ENCODE assay signal across 13 mouse cellular contexts in the genomic region with DNA sequence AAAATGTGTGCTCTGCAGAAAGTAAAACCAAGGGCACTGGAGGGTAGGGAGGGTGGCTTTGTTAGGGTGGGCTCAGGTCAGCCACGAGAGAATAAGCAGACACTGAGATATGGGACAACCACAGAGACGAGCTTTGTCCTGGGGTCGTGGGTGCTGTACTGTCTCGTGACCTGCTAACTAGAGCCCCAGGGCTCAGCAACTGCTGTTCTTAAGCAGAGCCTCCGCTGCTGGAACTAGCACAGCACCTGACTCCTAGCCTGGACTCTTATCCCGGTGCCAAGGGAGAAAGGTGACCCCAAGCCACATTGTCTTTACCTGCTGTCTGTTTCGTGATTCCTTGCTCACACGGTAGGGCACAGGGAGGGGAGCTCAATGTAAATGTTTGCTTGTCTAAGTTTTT.
A peak's percentile ranks its signal among the peaks of the same experiment; 100 is the strongest.
DNase-seq lines count a peak whose midpoint lies in the region; ATAC-seq and TF ChIP-seq lines count a peak whose summit lies in the region.
"Had no signal": no experiment of that assay in that cellular context is flagged by ENCODE, and none has a peak within 500 bp of the region (broad histone marks: within the 10 kb centered on the region; RNA-seq: fewer than 3 reads in every experiment).

No protein-coding gene starts in this region.

- H3K4me3 ChIP-seq in embryonic facial prominence, embryonic 15.5 days (replicated peaks) = no peak overlapping the region
- no peak overlapping the region for H3K4me3 ChIP-seq in small intestine, adult 2 months (ENCODE audit: low read depth, low read length)
- H3K4me3 ChIP-seq: midbrain, embryonic 15.5 days; neural tube, embryonic 12.5 days had no signal

- WGBS in embryonic facial prominence, embryonic 15.5 days = 46% methylated on average over 8 of the region's 8 CpGs
- 40% methylated on average over 8 of the region's 8 CpGs for WGBS in small intestine, adult 2 months

- TF ChIP-seq POLR2A in small intestine, adult 2 months (IDR thresholded peaks at IDR 0.05; ENCODE audit: low read depth, low read length) = no peak

- no peaks in the 10 kb centered on the region for H3K9me3 ChIP-seq in embryonic facial prominence, embryonic 15.5 days (replicated peaks)
- H3K9me3 ChIP-seq: midbrain, embryonic 15.5 days; neural tube, embryonic 12.5 days had no signal

- ATAC-seq in embryonic facial prominence, embryonic 15.5 days (ENCODE audit: insufficient number of reproducible peaks, low FRiP score, low TSS enrichment, low read depth) = no peak
- ATAC-seq: midbrain, embryonic 15.5 days had no signal

- no peak overlapping the region for H3K9ac ChIP-seq in embryonic facial prominence, embryonic 15.5 days
- H3K9ac ChIP-seq: midbrain, embryonic 15.5 days; neural tube, embryonic 12.5 days had no signal

- no peak for TF ChIP-seq CTCF in small intestine, adult 2 months (IDR thresholded peaks at IDR 0.05; ENCODE audit: extremely low read depth, insufficient read length, insufficient replicate concordance, low read depth, low read length)

- peak overlapping the region; percentile 88 for H3K27ac ChIP-seq in embryonic facial prominence, embryonic 15.5 days (replicated peaks)
- H3K27ac ChIP-seq in small intestine, adult 2 months (ENCODE audit: insufficient read depth, low read depth, low read length) = peak overlapping the region; percentile 35
- H3K27ac ChIP-seq: kidney, postnatal 0 days; midbrain, embryonic 15.5 days; neural tube, embryonic 12.5 days had no signal

- DNase-seq in heart, adult 11 months = peak; percentile 91
- DNase-seq in heart, postnatal 10 days = no peak
- peak; percentile 45 for DNase-seq in kidney, adult 9 months
- DNase-seq in kidney, postnatal 10 days = no peak
- DNase-seq in embryo, embryonic 9.5 days (ENCODE audit: extremely low spot score) = no peak
- no peak for DNase-seq in ovary, postnatal 36 days (ENCODE audit: low spot score)
- DNase-seq: cerebellum, adult 11 months; spleen, adult 18-20 months had no signal

- H3K4me2 ChIP-seq in embryonic facial prominence, embryonic 15.5 days (replicated peaks) = no peak overlapping the region
- H3K4me2 ChIP-seq: midbrain, embryonic 15.5 days; neural tube, embryonic 12.5 days had no signal

- H3K36me3 ChIP-seq in embryonic facial prominence, embryonic 15.5 days = no peaks in the 10 kb centered on the region
- no peaks in the 10 kb centered on the region for H3K36me3 ChIP-seq in small intestine, adult 2 months (ENCODE audit: control insufficient read depth, insufficient read depth, low read length)
- H3K36me3 ChIP-seq: midbrain, embryonic 15.5 days; neural tube, embryonic 12.5 days had no signal

- H3K27me3 ChIP-seq in embryonic facial prominence, embryonic 15.5 days = no peaks in the 10 kb centered on the region
- no peaks in the 10 kb centered on the region for H3K27me3 ChIP-seq in small intestine, adult 2 months (ENCODE audit: control insufficient read depth, insufficient read depth, low read length)
- H3K27me3 ChIP-seq: midbrain, embryonic 15.5 days; neural tube, embryonic 12.5 days had no signal

- H3K4me1 ChIP-seq in embryonic facial prominence, embryonic 15.5 days = peaks cover 34% of the 10 kb centered on the region
- peaks cover 19% of the 10 kb centered on the region for H3K4me1 ChIP-seq in small intestine, adult 2 months (ENCODE audit: control insufficient read depth, insufficient read depth, insufficient read length, low read length)
- H3K4me1 ChIP-seq: midbrain, embryonic 15.5 days; neural tube, embryonic 12.5 days had no signal

- intact Hi-C loops in heart, postnatal 10 days (cut with DNase I) = no loop called here

Comparison
In these comparisons a context has a peak if more than half of its experiments do, and no peak if none do; other contexts are left out.
1. DNase-seq: peak in heart, adult 11 months (single experiment) and kidney, adult 9 months (single experiment); none in heart, postnatal 10 days (0 of 2), kidney, postnatal 10 days (single experiment), embryo, embryonic 9.5 days (single experiment) and ovary, postnatal 36 days (single experiment).